ENCODE assay signal across 23 mouse cellular contexts in genomic region chr3:122710141-122710540, GRCm38 (mm10). TPM values are rescaled to one million over a fixed set of nuclear protein-coding genes. Genes with fewer than 3 reads are reported as not detected.
A peak's percentile ranks its signal among the peaks of the same experiment; 100 is the strongest.
DNase-seq lines count a peak whose midpoint lies in the region; ATAC-seq and TF ChIP-seq lines count a peak whose summit lies in the region.
"Had no signal": no experiment of that assay in that cellular context is flagged by ENCODE, and none has a peak within 500 bp of the region (broad histone marks: within the 10 kb centered on the region; RNA-seq: fewer than 3 reads in every experiment).

No protein-coding gene starts in this region.

- H3K27me3 ChIP-seq in lung, embryonic 15.5 days: no peaks in the 10 kb centered on the region
- H3K27me3 ChIP-seq in stomach, embryonic 16.5 days (ENCODE audit: control insufficient read depth, insufficient read depth, low read length): no peaks in the 10 kb centered on the region
- no peaks in the 10 kb centered on the region for H3K27me3 ChIP-seq in stomach, postnatal 0 days (ENCODE audit: control insufficient read depth, insufficient read depth, low read length)
- H3K27me3 ChIP-seq: forebrain, embryonic 13.5 days; hindbrain, embryonic 12.5 days; hindbrain, embryonic 15.5 days had no signal

- H3K36me3 ChIP-seq in lung, embryonic 15.5 days: no peaks in the 10 kb centered on the region
- no peaks in the 10 kb centered on the region for H3K36me3 ChIP-seq in stomach, embryonic 16.5 days (ENCODE audit: control insufficient read depth, insufficient read depth, low read length)
- H3K36me3 ChIP-seq in stomach, postnatal 0 days (ENCODE audit: control insufficient read depth, insufficient read depth, low read length): no peaks in the 10 kb centered on the region
- H3K36me3 ChIP-seq: forebrain, embryonic 10.5 days; hindbrain, embryonic 12.5 days; hindbrain, embryonic 15.5 days had no signal

- H3K4me2 ChIP-seq in lung, embryonic 15.5 days: no peak overlapping the region
- no peak overlapping the region for H3K4me2 ChIP-seq in stomach, embryonic 16.5 days (ENCODE audit: low read depth, low read length)
- H3K4me2 ChIP-seq in stomach, postnatal 0 days (replicated peaks; ENCODE audit: low read depth): no peak overlapping the region
- H3K4me2 ChIP-seq: forebrain, embryonic 13.5 days; heart, embryonic 11.5 days; hindbrain, embryonic 12.5 days; hindbrain, embryonic 15.5 days had no signal

- ATAC-seq in lung, embryonic 15.5 days (ENCODE audit: borderline replicate concordance, extremely low read depth, low FRiP score, low TSS enrichment): 0 out of 2 replicates have a peak, but pooled peaks have one; percentile 8
- ATAC-seq in stomach, embryonic 16.5 days (ENCODE audit: insufficient read depth, low FRiP score): peak; percentile 60; the same call in 1 of the 2 replicates
- ATAC-seq in stomach, postnatal 0 days (ENCODE audit: low FRiP score, low TSS enrichment): no peak
- ATAC-seq: activated CD4-positive, CD25-positive, alpha-beta regulatory T cell, adult 4 months; CD4-positive, CD25-positive, alpha-beta regulatory T cell, adult 4 months; forebrain, embryonic 13.5 days; forebrain, embryonic 16.5 days had no signal

- TF ChIP-seq CTCF in stomach, postnatal 0 days (IDR thresholded peaks at IDR 0.05; ENCODE audit: low read depth): no peak

- peaks cover 20% of the 10 kb centered on the region; the same call in 1 of the 2 replicates for H3K4me1 ChIP-seq in lung, embryonic 15.5 days
- H3K4me1 ChIP-seq in stomach, embryonic 16.5 days (ENCODE audit: control insufficient read depth, insufficient read depth, low read length): peaks cover 3% of the 10 kb centered on the region; the same call in 1 of the 2 replicates
- H3K4me1 ChIP-seq in stomach, postnatal 0 days (replicated peaks; ENCODE audit: control insufficient read depth, insufficient read depth): 0 out of 2 replicates have a peak, but pooled peaks cover 2% of the 10 kb centered on the region
- H3K4me1 ChIP-seq: forebrain, embryonic 10.5 days; forebrain, embryonic 13.5 days; hindbrain, embryonic 12.5 days; hindbrain, embryonic 15.5 days had no signal

- TF ChIP-seq EP300 in stomach, postnatal 0 days (optimal IDR thresholded peaks at IDR 0.05): no peak

- no peak overlapping the region for H3K9ac ChIP-seq in lung, embryonic 15.5 days
- no peak overlapping the region for H3K9ac ChIP-seq in stomach, embryonic 16.5 days (ENCODE audit: low read length)
- H3K9ac ChIP-seq in stomach, postnatal 0 days (ENCODE audit: low read length): no peak overlapping the region
- H3K9ac ChIP-seq: forebrain, embryonic 13.5 days; hindbrain, embryonic 12.5 days; hindbrain, embryonic 15.5 days had no signal

- H3K27ac ChIP-seq in lung, embryonic 15.5 days: peak overlapping the region; percentile 46; the same call in 1 of the 2 replicates
- peak overlapping the region; percentile 50; the same call in 1 of the 2 replicates for H3K27ac ChIP-seq in stomach, embryonic 16.5 days (ENCODE audit: low read length)
- no peak overlapping the region for H3K27ac ChIP-seq in stomach, postnatal 0 days (replicated peaks)
- H3K27ac ChIP-seq: forebrain, embryonic 10.5 days; forebrain, embryonic 13.5 days; hindbrain, embryonic 12.5 days; hindbrain, embryonic 15.5 days had no signal

- H3K9me3 ChIP-seq in lung, embryonic 15.5 days: no peaks in the 10 kb centered on the region
- no peaks in the 10 kb centered on the region for H3K9me3 ChIP-seq in stomach, embryonic 16.5 days (replicated peaks; ENCODE audit: control insufficient read depth, low read length)
- no peaks in the 10 kb centered on the region for H3K9me3 ChIP-seq in stomach, postnatal 0 days (ENCODE audit: control insufficient read depth, low read length)
- H3K9me3 ChIP-seq: forebrain, embryonic 10.5 days; forebrain, embryonic 13.5 days; hindbrain, embryonic 12.5 days; hindbrain, embryonic 15.5 days had no signal

- no peak overlapping the region for H3K4me3 ChIP-seq in lung, embryonic 15.5 days
- H3K4me3 ChIP-seq in stomach, embryonic 16.5 days (replicated peaks; ENCODE audit: low read length): no peak overlapping the region
- no peak overlapping the region for H3K4me3 ChIP-seq in stomach, postnatal 0 days (ENCODE audit: low read depth, low read length)
- H3K4me3 ChIP-seq: forebrain, embryonic 10.5 days; forebrain, embryonic 13.5 days; hindbrain, embryonic 12.5 days; hindbrain, embryonic 15.5 days had no signal

- peak; percentile 20 for DNase-seq in kidney, postnatal 14 days
- no peak for DNase-seq in kidney, postnatal 25 days
- no peak for DNase-seq in lung, postnatal 4 days
- DNase-seq in stomach, postnatal 0 days (ENCODE audit: low spot score): no peak
- no peak for DNase-seq in gastrocnemius, adult 8-10 months (ENCODE audit: low spot score in 2 of 2)
- DNase-seq: adrenal gland, postnatal 10 days; adrenal gland, postnatal 36 days; cerebellum, adult 18-20 months; cerebellum, adult 9-10 months; cerebellum, postnatal 14 days; gastrocnemius, postnatal 14 days; heart, adult 11 months had no signal

- WGBS in lung, embryonic 15.5 days: 61% methylated on average over 3 of the region's 3 CpGs
- WGBS in stomach, embryonic 16.5 days: 58% methylated on average over 3 of the region's 3 CpGs
- 47% methylated on average over 3 of the region's 3 CpGs for WGBS in stomach, postnatal 0 days

RNA-seq across cellular contexts. Expression of gene Pde5a, which starts 18.6 kb away (rescaled TPM):
- 27.8 and 28.9 TPM in 2 replicates for polyA plus RNA-seq in lung, embryonic 15.5 days (2015; fragmentation: Nextera tagmentation; extraction: Ambion mirVana)
- polyA plus RNA-seq in stomach, embryonic 16.5 days (2015; fragmentation: Nextera tagmentation; extraction: Ambion mirVana): 16.3 and 17.0 TPM in 2 replicates
- 12.0 and 12.8 TPM in 2 replicates for polyA plus RNA-seq in stomach, postnatal 0 days (2015; fragmentation: Nextera tagmentation; extraction: Ambion mirVana)
- 1 to 10 TPM in 2 of 4 experiments, under 1 TPM in 2; 0.90 to 1.4 (median 1.1) TPM for total RNA-seq in gastrocnemius, adult 8-10 months (2022)
- total RNA-seq: MEL had no signal
